Mouse (Mus musculus) midbrain, embryonic 11.5 days (tissue): ENCODE measurements around the gene Nhlh1. TPM values are rescaled to one million over a fixed set of nuclear protein-coding genes. Genes with fewer than 3 reads are reported as not detected.
A peak's percentile ranks its signal among the peaks of the same experiment; 100 is the strongest.

Experiments used
- ATAC-seq: fragments of 200-750 bp; cut with Nextera tagmentation; 2 replicates; pipeline ENCODE4 v1.8.0; 2017; ENCODE audit warnings: moderate TSS enrichment, moderate library complexity; ENCODE audit not compliant: low FRiP score
- DNase-seq: peaks from one replicate; pipeline ENCODE4 v3.0.0; 2015; ENCODE audit warnings: low spot score; ENCODE audit errors: missing footprints
- H3K27ac ChIP-seq: fragments of 300-500 bp; sonication (generic); 2 replicates; pipeline ENCODE4 v1.5.1; 2014; ENCODE audit warnings: low read depth, low read length
- H3K27me3 ChIP-seq: fragments of 300-500 bp; sonication (generic); 2 replicates; pipeline ENCODE4 v1.6.1; 2014; ENCODE audit warnings: mild to moderate bottlenecking, low read length, moderate library complexity, mixed read lengths; ENCODE audit not compliant: control insufficient read depth, insufficient read depth
- H3K36me3 ChIP-seq: fragments of 300-500 bp; sonication (generic); 2 replicates; pipeline ENCODE4 v1.6.1; 2014; ENCODE audit warnings: mild to moderate bottlenecking, low read length, moderate library complexity, mixed read lengths; ENCODE audit not compliant: control insufficient read depth, insufficient read depth
- H3K4me1 ChIP-seq: fragments of 300-500 bp; sonication (generic); 2 replicates; pipeline ENCODE4 v1.6.1; 2014; ENCODE audit warnings: low read length; ENCODE audit not compliant: control insufficient read depth, insufficient read depth
- H3K4me2 ChIP-seq: fragments of 300-500 bp; sonication (generic); 2 replicates; pipeline ENCODE4 v1.6.1; 2014; ENCODE audit warnings: mild to moderate bottlenecking, moderate library complexity
- H3K4me3 ChIP-seq: fragments of 300-500 bp; sonication (generic); 2 replicates; pipeline ENCODE4 v1.5.1; 2014; ENCODE audit warnings: low read depth, low read length
- H3K9ac ChIP-seq: fragments of 300-500 bp; sonication (generic); 2 replicates; pipeline ENCODE4 v1.6.1; 2014; ENCODE audit warnings: low read length
- H3K9me3 ChIP-seq: fragments of 300-500 bp; sonication (generic); 2 replicates; pipeline ENCODE4 v1.6.1; 2016; ENCODE audit warnings: low read length; ENCODE audit not compliant: control insufficient read depth
- WGBS: fragments of 180-500 bp; shearing (Covaris S2); extraction: QIAGEN DNeasy Blood & Tissue Kit; methylation state at CpG from one replicate; pipeline ENCODE4 v1.1.7; 2014; 5-methylcytosine and 5-hydroxymethylcytosine counted together
- polyA plus RNA-seq: library from polyadenylated mRNA; unstranded; fragments of >200 nt; fragmentation: Nextera tagmentation; extraction: Ambion mirVana; gene quantifications from 2 replicates; pipeline ENCODE4 v1.2.1, GENCODE M21; 2014

Nhlh1 gene
- polyA plus RNA-seq, 1 experiment from 2014 or later, result 10.7 TPM

- H3K9me3 ChIP-seq, result no peaks in the 10 kb centered on the region
- peak overlapping the region; percentile 6; the same call in 1 of the 2 replicates for H3K4me3 ChIP-seq
- peak overlapping the region; percentile 86 for H3K27ac ChIP-seq
- 55% methylated on average over 8 of the region's 8 CpGs for WGBS
- peak overlapping the region; percentile 2 for H3K9ac ChIP-seq
- no peaks in the 10 kb centered on the region for H3K27me3 ChIP-seq
- peaks cover 76% of the 10 kb centered on the region for H3K4me1 ChIP-seq
- no peak for ATAC-seq
- H3K4me2 ChIP-seq, result peak overlapping the region; percentile 41
- no peak for DNase-seq
- peaks cover 14% of the 10 kb centered on the region for H3K36me3 ChIP-seq
Observed at GRCm38 (mm10) chr1:172016031-172016430, 41.3 kb downstream of the Nhlh1 start.

- no peaks in the 10 kb centered on the region for H3K9me3 ChIP-seq
- WGBS, result 32% methylated on average over 9 of the region's 9 CpGs
Observed at GRCm38 (mm10) chr1:172015312-172015939, 41.9 kb downstream of the Nhlh1 start.

GRCm38 (mm10) chr1:172014771-172015170 is 42.6 kb downstream of the Nhlh1 start:
- DNase-seq (peak; percentile 83), ATAC-seq (no peak)
- H3K27ac ChIP-seq, result peak overlapping the region; percentile 86
- peaks cover 68% of the 10 kb centered on the region for H3K4me1 ChIP-seq
- no peaks in the 10 kb centered on the region for H3K27me3 ChIP-seq
- peak overlapping the region; percentile 41 for H3K4me2 ChIP-seq
- no peaks in the 10 kb centered on the region for H3K9me3 ChIP-seq
- peak overlapping the region; percentile 5 for H3K4me3 ChIP-seq
- H3K36me3 ChIP-seq, result peaks cover 24% of the 10 kb centered on the region
- WGBS, result 40% methylated on average over 9 of the region's 9 CpGs
- peak overlapping the region; percentile 2 for H3K9ac ChIP-seq

More at GRCm38 (mm10) chr1:172015312-172015939, 41.9 kb downstream of the Nhlh1 start:
- Histone ChIP-seq H3K4me3 (peak overlapping the region; percentile 1; the same call in 1 of the 2 replicates), H3K27ac (peak overlapping the region; percentile 86), H3K4me2 (peak overlapping the region; percentile 41), H3K36me3 (peaks cover 20% of the 10 kb centered on the region), H3K27me3 (no peaks in the 10 kb centered on the region), H3K4me1 (peaks cover 75% of the 10 kb centered on the region), H3K9ac (peak overlapping the region; percentile 2)
- DNase-seq, result no peak
- no peak for ATAC-seq

GRCm38 (mm10) chr1:172012030-172012429 is 45.3 kb downstream of the Nhlh1 start:
- ATAC-seq (no peak), DNase-seq (peak; percentile 98)
- no peak overlapping the region for H3K4me2 ChIP-seq
- H3K4me1 ChIP-seq, result peaks cover 42% of the 10 kb centered on the region
- no peak overlapping the region for H3K4me3 ChIP-seq
- 29% methylated on average over 5 of the region's 5 CpGs for WGBS
- H3K27ac ChIP-seq, result peak overlapping the region; percentile 41
- no peak overlapping the region for H3K9ac ChIP-seq
- no peaks in the 10 kb centered on the region for H3K27me3 ChIP-seq
- no peaks in the 10 kb centered on the region for H3K9me3 ChIP-seq
- H3K36me3 ChIP-seq, result peaks cover 47% of the 10 kb centered on the region

- peak; percentile 83 for DNase-seq
- H3K9me3 ChIP-seq, result no peaks in the 10 kb centered on the region
- no peak overlapping the region for H3K27ac ChIP-seq
- no peak overlapping the region for H3K4me2 ChIP-seq
- no peak overlapping the region for H3K4me3 ChIP-seq
- no peak overlapping the region for H3K9ac ChIP-seq
- ATAC-seq, result no peak
- 87% methylated on average over 20 of the region's 20 CpGs for WGBS
- H3K27me3 ChIP-seq, result no peaks in the 10 kb centered on the region
- H3K4me1 ChIP-seq, result peaks cover 30% of the 10 kb centered on the region
- peaks cover 63% of the 10 kb centered on the region for H3K36me3 ChIP-seq
Observed at GRCm38 (mm10) chr1:172010042-172010824, 47.1 kb downstream of the Nhlh1 start.

GRCm38 (mm10) chr1:172009406-172009805 is 48.0 kb downstream of the Nhlh1 start:
- Histone ChIP-seq H3K4me3 (no peak overlapping the region), H3K4me1 (peaks cover 21% of the 10 kb centered on the region), H3K27ac (no peak overlapping the region), H3K4me2 (no peak overlapping the region), H3K36me3 (peaks cover 71% of the 10 kb centered on the region), H3K27me3 (no peaks in the 10 kb centered on the region), H3K9me3 (no peaks in the 10 kb centered on the region), H3K9ac (no peak overlapping the region)
- ATAC-seq (no peak), DNase-seq (peak; percentile 69)
- WGBS, result 95% methylated on average over 21 of the region's 21 CpGs

- H3K27me3 ChIP-seq, result no peaks in the 10 kb centered on the region
- no peak overlapping the region for H3K4me3 ChIP-seq
- peaks cover 11% of the 10 kb centered on the region; the same call in 1 of the 2 replicates for H3K4me1 ChIP-seq
- H3K9ac ChIP-seq, result no peak overlapping the region
- ATAC-seq (no peak), DNase-seq (no peak)
- no peak overlapping the region for H3K4me2 ChIP-seq
- 88% methylated on average over 9 of the region's 9 CpGs for WGBS
- H3K9me3 ChIP-seq, result no peaks in the 10 kb centered on the region
- peaks cover 79% of the 10 kb centered on the region for H3K36me3 ChIP-seq
- H3K27ac ChIP-seq, result no peak overlapping the region
Observed at GRCm38 (mm10) chr1:172008351-172008750, 49.0 kb downstream of the Nhlh1 start.

- no peak overlapping the region for H3K9ac ChIP-seq
- H3K36me3 ChIP-seq, result peaks cover 82% of the 10 kb centered on the region
- no peaks in the 10 kb centered on the region for H3K9me3 ChIP-seq
- ATAC-seq (no peak), DNase-seq (no peak)
- H3K4me1 ChIP-seq, result peaks cover 5% of the 10 kb centered on the region; the same call in 1 of the 2 replicates
- 97% methylated on average over 21 of the region's 21 CpGs for WGBS
- H3K27ac ChIP-seq, result no peak overlapping the region
- H3K27me3 ChIP-seq, result no peaks in the 10 kb centered on the region
- no peak overlapping the region for H3K4me2 ChIP-seq
- H3K4me3 ChIP-seq, result no peak overlapping the region
Observed at GRCm38 (mm10) chr1:172007761-172008160, 49.6 kb downstream of the Nhlh1 start.
